Mouse (Mus musculus) stomach, postnatal 0 days (tissue): ENCODE data around the gene Glrx. TPM values are rescaled to one million over a fixed set of nuclear protein-coding genes. Genes with fewer than 3 reads are reported as not detected.

Source experiments
- ATAC-seq: fragments of 200-750 bp; cut with Nextera tagmentation; 2 replicates; pipeline ENCODE4 v1.8.0; 2017; ENCODE audit not compliant: low FRiP score, low TSS enrichment
- DNase-seq: peaks from one replicate; pipeline ENCODE4 v3.0.0-alpha.2; 2016; ENCODE audit warnings: low spot score
- H3K27ac ChIP-seq: fragments of 300-500 bp; sonication (generic); replicated peaks from 2 replicates; pipeline ENCODE4 v1.5.1; 2014; ENCODE audit warnings: mild to moderate bottlenecking, control low read depth
- H3K27me3 ChIP-seq: fragments of 300-500 bp; sonication (generic); 2 replicates; pipeline ENCODE4 v1.6.1; 2014; ENCODE audit warnings: low read length; ENCODE audit not compliant: control insufficient read depth, insufficient read depth
- H3K36me3 ChIP-seq: fragments of 300-500 bp; sonication (generic); 2 replicates; pipeline ENCODE4 v1.6.1; 2014; ENCODE audit warnings: low read length, mixed read lengths; ENCODE audit not compliant: control insufficient read depth, insufficient read depth
- H3K4me1 ChIP-seq: fragments of 300-500 bp; sonication (generic); replicated peaks from 2 replicates; pipeline ENCODE4 v1.6.1; 2014; ENCODE audit warnings: antibody characterized with exemption; ENCODE audit not compliant: control insufficient read depth, insufficient read depth
- H3K4me2 ChIP-seq: fragments of 300-500 bp; sonication (generic); replicated peaks from 2 replicates; pipeline ENCODE4 v1.6.1; 2014; ENCODE audit warnings: low read depth, mild to moderate bottlenecking, control low read depth, moderate library complexity
- H3K4me3 ChIP-seq: fragments of 300-500 bp; sonication (generic); 2 replicates; pipeline ENCODE4 v1.5.1; 2014; ENCODE audit warnings: low read depth, low read length, control low read depth
- H3K9ac ChIP-seq: fragments of 300-500 bp; sonication (generic); 2 replicates; pipeline ENCODE4 v1.6.1; 2014; ENCODE audit warnings: mild to moderate bottlenecking, low read length, control low read depth, mixed read lengths
- H3K9me3 ChIP-seq: fragments of 300-500 bp; sonication (generic); 2 replicates; pipeline ENCODE4 v1.6.1; 2016; ENCODE audit warnings: low read length; ENCODE audit not compliant: control insufficient read depth
- CTCF ChIP-seq: IDR thresholded peaks from 2 replicates; pipeline ENCODE4 v1.5.1; 2016; ENCODE audit warnings: antibody characterized with exemption, low read depth, mild to moderate bottlenecking, moderate library complexity
- EP300 ChIP-seq: optimal IDR thresholded peaks from 2 replicates; pipeline ENCODE3; 2016; ENCODE audit warnings: antibody characterized with exemption
- WGBS: fragments of 180-500 bp; shearing (Covaris S2); extraction: QIAGEN DNeasy Blood & Tissue Kit; methylation state at CpG from one replicate; pipeline ENCODE4 v1.1.7; 2014; 5-methylcytosine and 5-hydroxymethylcytosine counted together
- polyA plus RNA-seq: library from polyadenylated mRNA; unstranded; fragments of >200 nt; fragmentation: Nextera tagmentation; extraction: Ambion mirVana; gene quantifications from 2 replicates; pipeline ENCODE4 v1.2.1, GENCODE M21; 2015

The Glrx gene
- polyA plus RNA-seq, 1 experiment from 2014 or later: 426 TPM

DNA sequence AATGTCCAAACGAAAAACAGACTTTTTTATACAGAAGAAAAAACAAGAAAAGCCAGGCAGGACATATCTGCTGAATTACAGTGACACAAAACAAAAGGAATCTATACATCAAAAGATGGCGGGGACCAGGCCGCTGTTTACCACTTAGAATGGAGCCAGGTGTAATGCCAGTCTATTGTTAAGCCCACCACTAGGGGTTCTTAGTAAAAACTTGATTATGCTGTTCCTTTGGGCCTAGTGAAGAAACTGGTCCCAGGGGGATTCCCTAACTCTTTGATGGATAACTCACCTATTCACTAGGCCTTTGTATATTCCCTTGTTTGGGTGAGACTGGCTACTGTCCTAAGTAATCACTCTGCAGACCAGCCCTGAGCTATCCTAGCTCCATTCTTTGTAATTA lies 40.2 kb upstream of the Glrx start:
- Histone ChIP-seq H3K36me3 (no peaks in the 10 kb centered on the region), H3K27me3 (no peaks in the 10 kb centered on the region), H3K4me2 (no peak overlapping the region), H3K9me3 (no peaks in the 10 kb centered on the region), H3K4me3 (no peak overlapping the region), H3K27ac (peak overlapping the region; percentile 83), H3K4me1 (no peaks in the 10 kb centered on the region; the same call in 1 of the 2 replicates), H3K9ac (no peak overlapping the region)
- 91% methylated on average over 3 of the region's 3 CpGs for WGBS
- ATAC-seq (no peak), DNase-seq (no peak)
- TF ChIP-seq CTCF (no peak), EP300 (no peak)

DNA sequence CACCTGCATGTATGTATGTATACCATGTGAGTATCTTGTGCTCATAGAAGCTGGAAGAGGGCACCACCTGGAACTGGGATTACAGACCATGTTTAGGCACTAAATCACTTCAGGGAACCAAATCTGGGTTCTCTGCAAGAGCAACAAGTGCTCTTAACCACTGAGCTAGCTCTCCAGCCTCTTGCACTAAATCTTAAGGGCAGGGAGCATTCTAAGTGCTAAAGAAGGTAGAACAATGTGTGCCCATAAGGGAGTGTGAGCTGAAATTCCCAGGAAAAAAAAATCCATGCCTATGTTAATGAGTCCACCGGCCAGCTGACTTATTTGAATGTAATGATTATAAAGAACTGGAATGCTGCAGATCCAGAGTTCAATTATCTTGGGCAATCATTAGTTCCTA lies 31.7 kb upstream of the Glrx start:
- no peak overlapping the region for H3K9ac ChIP-seq
- no peaks in the 10 kb centered on the region for H3K9me3 ChIP-seq
- H3K4me2 ChIP-seq: no peak overlapping the region
- ATAC-seq (no peak), DNase-seq (no peak)
- no peak overlapping the region for H3K4me3 ChIP-seq
- 81% methylated on average over 1 of the region's 1 CpGs for WGBS
- no peaks in the 10 kb centered on the region for H3K27me3 ChIP-seq
- no peaks in the 10 kb centered on the region for H3K4me1 ChIP-seq
- no peaks in the 10 kb centered on the region for H3K36me3 ChIP-seq
- H3K27ac ChIP-seq: no peak overlapping the region
- TF ChIP-seq EP300: no peak
- TF ChIP-seq CTCF: no peak

DNA sequence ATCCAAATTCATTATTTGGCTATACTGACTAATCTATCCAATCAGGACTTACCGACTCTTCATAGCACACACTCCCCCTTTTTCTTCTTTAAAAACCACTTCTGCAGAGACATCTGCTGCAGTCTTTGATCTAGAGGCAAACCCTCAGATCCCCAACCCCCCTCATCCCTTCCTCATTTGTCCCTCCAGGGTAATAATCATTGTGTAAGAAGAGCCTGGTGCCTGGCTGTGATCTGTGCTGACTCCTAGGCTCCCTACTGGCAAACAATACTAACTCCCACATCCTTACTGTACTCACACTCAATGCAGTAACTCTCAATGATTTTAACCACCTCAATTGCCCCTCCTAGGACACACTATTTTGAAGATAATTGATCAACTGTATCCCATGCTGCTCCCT lies 29.7 kb upstream of the Glrx start:
- H3K4me1 ChIP-seq: no peaks in the 10 kb centered on the region
- DNase-seq (no peak), ATAC-seq (no peak)
- no peaks in the 10 kb centered on the region for H3K9me3 ChIP-seq
- H3K4me3 ChIP-seq: no peak overlapping the region
- TF ChIP-seq CTCF (no peak), EP300 (no peak)
- WGBS: 74% methylated on average over 1 of the region's 1 CpGs
- H3K27ac ChIP-seq: no peak overlapping the region
- H3K27me3 ChIP-seq: no peaks in the 10 kb centered on the region
- no peak overlapping the region for H3K4me2 ChIP-seq
- H3K9ac ChIP-seq: no peak overlapping the region
- H3K36me3 ChIP-seq: no peaks in the 10 kb centered on the region

DNA sequence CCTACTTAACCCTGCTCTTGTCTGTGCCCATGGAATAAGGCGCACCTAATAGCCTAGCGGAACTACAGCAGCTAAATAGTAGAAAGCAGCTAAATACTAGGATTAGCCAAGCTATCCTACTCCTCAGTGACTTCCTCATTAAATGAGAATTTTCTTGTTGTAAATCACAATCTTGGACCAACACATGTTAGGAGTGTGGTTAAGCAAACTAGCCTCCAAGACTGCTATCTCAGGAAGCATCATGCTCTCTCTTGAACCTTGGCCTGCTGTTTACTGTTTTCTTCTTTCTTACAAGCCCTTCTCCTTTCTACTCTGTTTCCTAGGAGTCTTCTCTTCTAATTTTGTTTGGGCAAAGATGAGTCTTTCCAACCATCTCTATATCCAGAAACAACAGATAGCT lies 22.5 kb upstream of the Glrx start:
- no peaks in the 10 kb centered on the region for H3K4me1 ChIP-seq
- no peaks in the 10 kb centered on the region for H3K9me3 ChIP-seq
- no peaks in the 10 kb centered on the region for H3K27me3 ChIP-seq
- H3K9ac ChIP-seq: no peak overlapping the region
- no peaks in the 10 kb centered on the region for H3K36me3 ChIP-seq
- 94% methylated on average over 2 of the region's 2 CpGs for WGBS
- no peak overlapping the region for H3K4me2 ChIP-seq
- H3K27ac ChIP-seq: no peak overlapping the region
- ATAC-seq: no peak
- TF ChIP-seq EP300 (no peak), CTCF (no peak)
- H3K4me3 ChIP-seq: no peak overlapping the region
- DNase-seq: no peak

DNA sequence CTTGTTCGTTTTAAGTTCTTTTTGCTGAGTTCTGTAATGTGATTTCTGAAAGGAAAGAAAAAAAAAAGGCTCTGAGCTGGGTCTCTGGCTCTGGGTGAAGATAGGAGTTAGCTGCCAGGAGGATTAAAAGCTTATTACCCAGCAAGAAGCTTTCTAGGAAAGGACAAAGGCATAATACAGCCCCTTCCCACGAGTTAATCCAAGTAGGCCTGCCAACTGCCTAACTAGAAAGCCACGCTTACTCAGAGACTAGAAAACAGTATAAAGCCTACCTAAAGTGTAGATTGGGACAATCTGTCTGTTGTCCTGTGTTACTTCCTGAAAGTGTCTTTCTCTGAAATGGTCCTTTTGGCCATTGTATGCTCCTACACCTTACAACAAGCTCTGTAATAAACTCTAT lies 21.2 kb upstream of the Glrx start:
- no peak overlapping the region for H3K27ac ChIP-seq
- no peak overlapping the region for H3K4me2 ChIP-seq
- no peak for TF ChIP-seq CTCF
- no peaks in the 10 kb centered on the region for H3K4me1 ChIP-seq
- H3K9me3 ChIP-seq: no peaks in the 10 kb centered on the region
- no peaks in the 10 kb centered on the region for H3K36me3 ChIP-seq
- ATAC-seq: no peak
- no peak overlapping the region for H3K4me3 ChIP-seq
- 41% methylated on average over 3 of the region's 3 CpGs for WGBS
- H3K9ac ChIP-seq: no peak overlapping the region
- H3K27me3 ChIP-seq: no peaks in the 10 kb centered on the region
- DNase-seq: no peak

DNA sequence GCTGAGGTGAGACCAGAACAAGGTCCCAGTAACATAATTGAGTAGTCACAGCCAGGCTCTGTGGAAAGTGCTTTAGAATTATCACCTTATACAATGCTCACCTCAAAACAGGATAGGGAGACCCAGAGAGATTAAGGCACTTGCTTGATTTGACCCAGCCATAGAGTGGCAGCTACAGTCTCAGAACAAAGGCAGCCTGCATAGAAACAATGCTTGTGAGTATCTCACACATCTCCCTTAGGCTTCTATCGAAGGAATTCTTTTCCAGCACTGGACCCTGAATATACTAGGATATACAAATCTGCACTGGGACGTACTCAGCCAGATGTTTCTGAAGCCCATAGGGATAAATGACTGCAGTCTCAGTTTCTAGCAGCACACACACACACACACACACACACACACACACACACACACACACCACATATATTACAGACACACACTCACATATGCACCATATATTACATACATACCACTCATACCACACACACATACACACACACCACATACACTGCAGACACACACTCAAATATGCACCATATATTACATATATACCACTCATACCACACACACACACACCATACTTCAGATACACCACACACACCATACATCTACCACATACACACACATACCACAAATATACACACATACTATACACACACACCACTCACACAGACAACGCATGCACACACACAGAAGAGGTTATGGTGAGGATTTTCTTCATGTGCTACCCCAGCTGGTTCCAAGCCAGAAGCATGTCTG lies 20.5 kb upstream of the Glrx start:
- Histone ChIP-seq H3K9me3 (no peaks in the 10 kb centered on the region), H3K36me3 (no peaks in the 10 kb centered on the region), H3K27ac (no peak overlapping the region), H3K4me2 (no peak overlapping the region), H3K4me1 (no peaks in the 10 kb centered on the region), H3K4me3 (no peak overlapping the region), H3K9ac (no peak overlapping the region), H3K27me3 (no peaks in the 10 kb centered on the region)
- 72% methylated on average over 3 of the region's 3 CpGs for WGBS
- TF ChIP-seq CTCF: no peak
- no peak for TF ChIP-seq EP300
- no peak for DNase-seq
- ATAC-seq: no peak
